Mouse (Mus musculus): ENCODE measurements at regions not wholly inside any gene's neighbourhood (a gene's known extent, or its start where the extent isn't known, plus 50 kb on each side); places are given as distances from the start of the nearest gene placed in this dataset.

- TF ChIP-seq GATA1 (IDR thresholded peaks at IDR 0.05; ENCODE audit: borderline replicate concordance, low read length) (no peak), FLI1 (IDR thresholded peaks at IDR 0.05; ENCODE audit: low read length) (no peak)
These were observed 194.5 kb upstream of the Gas1 start for GRCm38 (mm10) chr13:60371656-60372055.

Measured in megakaryocyte, embryonic 14.5 days (primary cell).